Mouse (Mus musculus) urinary bladder, postnatal 14 days (tissue): Measurements from ENCODE around the gene Irx3.

Source experiments
- DNase-seq: peaks from one replicate; pipeline ENCODE4 v3.0.0; 2021; ENCODE audit warnings: low spot score

Gene Irx3

DNA sequence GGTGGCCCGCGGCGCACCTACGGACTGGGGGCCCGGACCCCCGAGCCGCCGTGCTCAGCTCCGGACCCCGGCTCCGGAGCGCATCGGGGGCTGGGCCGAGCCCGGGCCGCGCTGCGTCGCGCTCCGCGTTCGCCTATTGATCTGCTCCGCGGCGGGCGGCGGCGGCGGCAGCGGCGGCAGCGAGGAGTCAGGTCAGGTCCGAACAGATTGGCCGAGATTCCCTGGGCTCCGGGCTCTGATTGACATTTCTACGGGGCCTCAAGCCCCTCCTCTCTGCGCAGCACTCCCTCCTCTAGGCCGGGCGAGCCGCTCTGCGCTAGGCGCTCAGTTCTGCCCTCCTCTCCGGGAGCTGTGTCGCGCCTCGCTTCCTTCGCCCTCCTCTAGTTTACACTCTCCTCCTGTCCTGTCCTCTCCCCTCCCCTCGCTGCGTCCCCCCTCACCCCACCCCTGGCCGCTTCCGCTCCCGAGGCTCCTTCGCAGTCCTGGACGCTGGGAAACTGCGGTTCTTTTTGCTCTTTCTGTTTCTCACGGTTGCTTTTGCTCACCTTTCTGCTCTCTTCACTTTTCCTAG, 541 bp downstream of the Irx3 start:
- peak; percentile 47 for DNase-seq

DNA sequence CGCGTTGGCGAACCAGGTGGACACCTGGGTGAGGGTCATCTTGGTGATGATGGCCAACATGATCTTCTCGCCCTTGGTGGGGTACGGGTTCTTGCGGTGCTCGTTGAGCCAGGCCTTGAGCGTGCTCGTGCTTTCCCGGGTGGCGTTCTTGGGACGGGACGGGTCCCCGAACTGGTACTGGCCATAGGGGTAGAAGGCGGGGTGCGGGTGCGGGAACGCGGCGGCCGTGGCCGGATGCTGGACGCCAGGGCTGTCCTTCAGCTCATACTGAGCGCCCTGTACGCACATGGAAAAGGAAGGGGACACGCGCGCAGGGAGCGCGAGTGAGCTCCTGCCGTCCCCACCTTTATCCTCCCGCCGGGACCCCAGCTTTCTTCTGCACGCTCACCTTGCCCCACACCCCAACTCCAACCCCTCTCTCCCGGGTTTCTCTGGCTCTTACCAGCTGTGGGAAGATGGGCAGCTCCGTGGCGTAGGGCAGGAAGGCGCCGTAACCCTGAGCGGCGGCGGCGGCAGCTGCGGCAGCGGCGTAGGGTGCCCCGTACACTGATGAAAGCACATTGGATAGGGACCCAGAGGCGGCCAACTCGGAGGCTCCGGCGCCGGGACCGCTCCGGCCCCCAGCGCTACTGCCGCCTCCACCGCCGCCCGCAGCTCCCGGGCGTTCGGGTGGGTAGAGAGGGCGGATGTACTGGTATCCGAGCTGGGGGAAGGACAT, 1.2 kb downstream of the Irx3 start:
- DNase-seq, result no peak

DNA sequence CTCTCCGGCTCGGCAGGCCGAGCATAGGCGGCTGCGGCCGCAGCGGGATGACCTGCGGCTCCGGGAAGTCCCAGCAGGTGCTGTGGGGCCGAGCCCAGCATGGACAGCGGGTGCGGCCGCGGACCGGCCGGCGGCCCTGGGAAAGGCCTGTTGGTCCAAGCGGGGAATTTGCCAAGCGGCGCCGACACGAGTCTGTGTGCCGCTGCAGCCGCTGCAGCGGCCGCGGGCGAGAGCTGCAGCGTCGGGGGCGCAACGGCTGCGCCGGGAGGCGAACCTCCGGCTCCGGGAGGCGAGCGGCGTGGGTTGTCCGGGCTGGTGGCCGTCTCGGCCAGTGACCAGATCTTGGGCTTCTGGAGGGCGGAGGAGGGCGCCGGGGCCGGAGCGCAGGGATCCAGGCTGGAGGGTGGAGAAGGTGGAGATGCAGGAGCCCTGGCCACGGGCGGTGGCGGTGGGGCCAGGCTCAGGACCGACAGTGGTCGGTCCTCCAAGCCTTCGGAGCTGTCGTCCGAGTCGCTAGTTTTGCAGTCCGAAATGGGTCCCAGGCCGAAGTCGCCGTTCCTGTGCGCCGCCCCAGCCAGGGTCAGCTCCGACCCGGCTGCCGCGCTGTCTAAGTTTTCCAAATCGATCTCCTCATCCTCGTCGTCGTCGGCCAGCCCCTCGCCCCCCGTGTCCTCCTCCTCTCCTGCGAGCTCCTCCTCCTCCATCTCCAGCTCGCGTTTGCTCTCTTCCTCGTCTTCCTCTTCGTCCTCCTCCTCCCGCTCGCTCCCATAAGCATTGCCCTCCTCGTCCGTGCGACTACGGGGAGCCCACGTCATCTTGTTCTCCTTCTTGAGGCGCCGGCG, 2.0 kb downstream of the Irx3 start:
- no peak for DNase-seq

DNA sequence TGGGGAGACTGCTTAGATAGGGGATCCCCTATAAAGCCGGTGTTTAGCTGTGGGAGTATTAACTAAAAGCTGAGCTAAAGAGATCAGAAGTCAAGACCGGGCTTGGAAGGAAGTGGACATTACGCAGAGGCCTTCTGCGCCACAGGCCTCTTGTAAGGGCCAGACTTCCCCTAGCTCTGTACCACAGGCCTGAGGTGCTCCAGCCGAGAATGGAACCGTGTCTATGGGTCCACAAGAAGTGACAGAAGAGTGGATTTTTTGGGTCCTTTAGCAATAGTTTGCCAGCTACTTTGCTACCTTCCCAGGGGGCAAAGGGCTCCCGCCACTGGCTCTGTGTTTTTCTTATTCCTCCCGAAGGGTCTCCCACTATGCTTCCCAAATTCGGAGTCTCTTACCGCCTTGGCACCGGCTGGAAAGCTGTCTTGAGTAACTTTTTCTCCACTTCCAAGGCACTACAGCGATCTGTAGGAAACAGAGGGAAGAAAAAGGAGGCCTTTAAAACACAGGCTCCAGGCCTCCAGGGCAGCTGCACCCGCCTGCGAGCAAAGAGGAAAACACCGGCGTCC, 2.8 kb downstream of the Irx3 start:
- DNase-seq, result no peak

DNA sequence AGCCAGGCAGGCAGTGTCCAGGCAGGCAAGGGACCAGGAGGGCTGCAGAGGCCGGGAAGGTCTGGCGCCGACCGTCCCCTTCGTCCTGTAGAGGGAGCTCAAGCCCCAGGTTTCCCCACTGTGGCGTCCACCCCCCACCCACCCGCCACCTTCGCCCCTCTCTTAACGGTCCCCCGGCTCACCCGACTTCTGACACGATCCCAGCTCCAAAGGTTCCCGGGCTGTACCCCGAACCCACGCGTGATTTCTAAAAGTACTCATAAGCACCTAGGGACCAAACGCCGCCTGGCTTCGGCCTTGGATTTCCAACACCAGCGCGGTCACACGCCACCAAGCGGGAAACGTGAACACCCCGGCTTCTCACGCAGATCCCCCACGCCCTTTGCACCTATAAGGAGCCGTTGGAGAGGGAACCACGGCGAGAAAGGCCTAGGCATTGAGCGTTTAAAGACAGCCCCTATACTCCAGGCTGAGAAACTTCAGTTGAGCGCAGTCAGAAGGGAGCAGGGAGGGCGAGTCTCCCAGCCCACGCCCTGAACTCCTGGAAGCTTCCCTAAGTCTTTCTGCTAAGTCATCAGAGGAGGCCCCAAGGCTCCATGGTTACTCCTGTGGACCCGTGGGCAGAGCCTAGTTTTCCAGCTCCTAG, 4.1 kb downstream of the Irx3 start:
- peak; percentile 47 for DNase-seq

DNA sequence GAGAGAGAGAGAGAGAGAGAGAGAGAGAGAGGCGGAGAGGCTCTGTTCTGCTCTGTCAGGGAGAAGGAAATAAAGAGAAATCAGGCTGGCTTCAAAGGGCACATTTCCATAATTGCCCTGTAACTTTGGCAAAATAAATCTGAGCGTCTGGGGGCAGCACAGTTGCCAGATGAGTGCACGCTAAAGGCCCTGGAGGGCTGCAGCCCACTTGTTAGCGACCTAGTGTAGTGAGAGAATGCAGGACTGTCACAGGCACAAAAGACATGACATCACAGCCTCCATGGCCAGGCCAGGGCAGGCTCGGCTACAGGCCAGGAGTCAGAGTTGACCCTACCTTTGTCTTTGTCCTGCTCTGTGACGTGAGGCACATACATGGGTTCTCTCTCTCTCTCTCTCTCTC, 8.0 kb downstream of the Irx3 start:
- no peak for DNase-seq

DNA sequence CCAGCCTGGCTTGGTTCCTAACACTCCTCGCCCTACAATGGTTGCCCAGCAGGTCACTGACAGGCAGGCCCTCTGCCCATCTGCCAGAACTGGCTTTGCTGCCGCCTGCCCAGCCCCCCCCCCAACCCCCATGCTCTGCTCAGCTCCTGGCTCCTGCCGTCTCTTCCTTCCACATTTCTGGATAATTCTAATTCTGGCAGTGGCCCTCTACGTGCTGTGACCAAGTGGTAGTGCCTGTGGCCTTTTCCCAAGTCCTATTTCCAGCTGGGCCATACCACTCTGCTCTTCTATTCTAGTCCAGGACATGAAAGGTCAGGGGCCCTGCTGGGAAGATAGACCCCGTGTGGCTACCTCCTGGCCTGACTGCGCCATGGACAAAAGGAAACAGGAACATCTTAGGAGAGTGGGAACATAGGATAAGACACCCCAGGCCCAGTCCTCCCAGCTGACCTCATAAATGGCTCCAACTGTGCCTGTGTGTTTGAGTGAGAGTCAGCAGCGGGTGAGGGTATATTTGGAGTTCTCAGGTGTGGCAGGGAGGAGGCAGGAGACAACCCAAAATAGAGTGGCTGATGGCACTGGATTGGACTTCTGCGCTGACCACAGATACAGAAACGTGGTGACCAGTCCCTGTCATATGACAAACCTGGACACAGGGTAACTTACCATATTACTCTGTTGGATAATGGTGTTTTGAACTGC, 14.5 kb downstream of the Irx3 start:
- no peak for DNase-seq

DNA sequence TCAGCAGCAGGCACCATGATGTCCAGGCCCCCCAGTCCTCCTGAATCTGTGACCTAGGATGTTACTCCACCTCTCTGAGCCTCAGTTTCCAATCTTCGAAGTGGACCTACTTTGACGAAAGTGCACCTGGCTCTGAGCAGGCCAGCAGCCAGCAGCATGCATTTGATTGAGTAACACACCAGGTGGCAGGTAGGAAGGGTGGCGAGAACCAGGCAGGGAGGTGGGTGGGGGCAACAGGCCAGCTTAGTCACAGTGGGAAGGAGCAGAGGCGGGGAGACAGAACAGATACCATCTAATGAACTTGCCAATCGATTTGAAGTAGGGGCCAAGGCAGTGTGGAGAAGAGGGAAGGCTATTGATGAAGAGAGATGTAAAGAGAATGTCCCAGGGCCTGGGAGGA, 18.9 kb downstream of the Irx3 start:
- DNase-seq, result no peak

DNA sequence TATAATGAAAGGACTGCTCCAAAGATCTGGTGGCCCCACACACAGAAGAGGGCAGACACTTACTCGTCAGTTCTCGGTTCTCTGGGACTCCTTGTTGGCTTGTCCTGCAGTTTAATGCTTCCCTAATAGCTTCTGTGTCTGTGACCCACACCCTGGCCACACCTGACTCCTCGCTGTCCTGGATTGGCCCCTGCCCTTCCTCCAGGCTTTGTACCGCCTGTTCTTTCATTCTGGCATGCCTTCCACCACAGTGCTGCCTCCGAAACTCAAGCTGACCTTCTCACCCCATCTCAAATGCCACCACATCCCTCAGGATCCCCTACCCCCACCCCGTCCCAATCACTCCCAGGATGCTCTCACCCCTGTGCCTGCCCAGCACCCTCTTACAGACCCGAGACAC, 19.7 kb downstream of the Irx3 start:
- no peak for DNase-seq

DNA sequence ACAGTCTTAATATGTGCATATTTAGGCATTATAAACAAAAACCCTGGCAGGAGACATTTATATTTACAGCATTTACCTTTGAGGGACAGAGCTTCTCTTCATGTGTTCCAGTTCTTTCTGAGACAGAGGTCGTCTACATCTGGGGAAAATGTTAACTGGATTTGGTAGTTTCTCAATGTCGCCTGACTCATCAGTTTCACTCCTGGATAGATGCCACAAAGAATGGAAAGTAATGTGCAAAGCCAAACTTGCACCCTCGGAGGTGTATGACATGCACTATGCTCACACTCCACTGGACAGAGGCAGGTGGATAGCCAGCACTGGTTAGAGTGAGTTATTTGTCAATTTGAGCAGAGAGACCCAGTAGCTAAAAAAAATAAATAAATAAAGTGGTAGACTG, 21.2 kb downstream of the Irx3 start:
- no peak for DNase-seq

DNA sequence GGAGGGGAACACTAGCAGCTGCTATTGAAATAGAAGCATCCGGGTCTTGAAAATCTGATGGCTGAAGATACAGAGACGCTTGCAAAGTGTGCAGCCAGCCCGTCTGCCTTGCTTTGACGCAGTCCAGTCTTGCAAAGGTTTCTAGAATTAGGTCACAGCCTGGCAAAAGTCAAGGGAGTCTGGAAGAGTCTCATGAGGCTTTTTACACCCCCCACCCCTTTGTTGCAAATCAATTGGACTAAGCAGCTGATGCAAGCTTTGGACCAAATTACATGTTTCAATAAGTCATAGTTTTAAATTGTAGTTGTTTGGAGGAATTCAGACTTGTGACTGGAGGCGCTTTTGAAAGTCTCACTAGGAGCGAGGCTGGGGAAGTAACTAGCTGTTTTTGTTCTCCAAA, 33.0 kb downstream of the Irx3 start:
- no peak for DNase-seq

DNA sequence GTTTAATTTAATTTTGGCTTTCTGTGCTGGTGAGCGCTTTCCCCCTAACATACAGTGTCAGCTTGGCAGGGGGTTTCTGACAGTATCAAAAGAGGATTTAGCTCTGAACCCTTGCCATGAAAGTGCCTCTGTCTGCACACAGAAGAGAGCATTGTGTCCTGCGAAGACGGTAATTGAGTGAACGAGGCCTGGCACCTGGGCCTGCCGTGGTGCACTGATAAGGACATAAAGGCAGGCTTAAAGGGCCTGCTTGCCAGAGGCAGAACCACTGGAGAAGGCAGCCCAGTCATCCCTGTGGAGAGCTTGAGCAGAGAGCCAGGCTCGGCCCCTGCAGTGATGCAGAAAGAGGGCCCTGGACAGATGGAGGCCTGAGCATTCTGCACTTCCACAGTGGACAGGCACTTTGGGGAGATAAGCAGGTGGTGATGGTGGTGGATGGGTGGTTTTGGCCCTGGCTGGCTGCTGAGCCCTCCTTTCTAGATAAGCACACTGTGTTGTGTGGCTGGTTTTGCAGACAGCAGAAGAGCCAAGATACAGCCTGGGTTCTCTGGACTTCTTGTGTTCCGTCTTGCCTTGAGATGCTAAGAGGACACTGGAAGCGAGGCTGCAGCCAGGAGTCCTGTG, 36.3 kb downstream of the Irx3 start:
- no peak for DNase-seq

DNA sequence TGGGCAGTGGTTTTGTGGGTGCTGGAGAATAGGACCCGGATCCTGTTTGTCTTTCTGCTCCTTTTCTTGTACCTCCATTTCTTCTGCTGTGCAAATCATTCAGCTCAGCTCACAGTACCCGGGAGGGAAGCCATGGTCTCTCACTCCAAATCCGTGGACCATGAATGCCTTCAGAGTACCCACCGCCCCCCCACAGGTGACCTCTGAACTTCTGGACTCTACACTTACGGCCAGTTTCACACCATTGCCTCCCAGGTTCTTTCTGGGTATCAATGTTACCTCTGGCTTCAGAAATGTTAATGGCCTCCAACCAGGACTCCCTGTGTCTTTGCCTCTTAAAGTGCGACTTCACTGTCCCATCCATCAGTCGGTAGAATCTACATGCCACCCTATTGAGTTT, 46.3 kb downstream of the Irx3 start:
- no peak for DNase-seq

DNA sequence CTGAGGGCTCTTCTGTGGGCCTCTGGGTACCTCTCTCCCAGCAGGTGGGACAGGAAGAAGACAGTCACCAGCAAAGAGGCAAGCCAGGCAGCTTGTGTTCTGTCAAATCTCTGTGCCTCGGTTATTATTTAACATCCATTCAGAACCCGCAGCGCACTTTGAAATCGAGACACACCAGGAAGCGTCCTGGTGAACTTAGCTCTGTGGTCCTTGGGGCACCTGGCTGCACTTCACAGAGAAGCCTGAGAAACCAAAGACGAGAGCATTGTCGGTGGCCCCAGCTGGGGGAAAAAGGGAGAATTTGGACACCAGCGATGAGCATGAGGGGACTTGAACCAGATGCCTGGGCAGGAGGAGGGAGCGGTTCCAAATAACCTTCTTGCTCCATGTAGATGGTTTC, 46.8 kb downstream of the Irx3 start:
- DNase-seq, result no peak

DNA sequence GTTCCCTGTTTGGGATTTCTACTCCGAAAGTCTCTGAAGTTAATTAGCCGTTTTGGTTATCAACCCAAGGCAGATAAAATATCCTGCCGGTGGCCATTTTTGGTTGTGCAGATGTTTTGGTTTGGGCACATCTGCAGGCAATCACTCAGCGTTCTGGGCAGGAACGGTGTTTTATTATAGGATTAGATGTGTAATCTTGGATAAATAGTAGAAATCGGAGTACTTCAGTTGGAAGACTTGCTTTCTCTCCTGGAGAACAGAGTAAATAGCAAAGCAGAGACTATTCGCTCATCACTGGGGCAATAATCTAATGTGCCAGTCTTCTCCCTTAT, 51.1 kb downstream of the Irx3 start:
- DNase-seq, result no peak

DNA sequence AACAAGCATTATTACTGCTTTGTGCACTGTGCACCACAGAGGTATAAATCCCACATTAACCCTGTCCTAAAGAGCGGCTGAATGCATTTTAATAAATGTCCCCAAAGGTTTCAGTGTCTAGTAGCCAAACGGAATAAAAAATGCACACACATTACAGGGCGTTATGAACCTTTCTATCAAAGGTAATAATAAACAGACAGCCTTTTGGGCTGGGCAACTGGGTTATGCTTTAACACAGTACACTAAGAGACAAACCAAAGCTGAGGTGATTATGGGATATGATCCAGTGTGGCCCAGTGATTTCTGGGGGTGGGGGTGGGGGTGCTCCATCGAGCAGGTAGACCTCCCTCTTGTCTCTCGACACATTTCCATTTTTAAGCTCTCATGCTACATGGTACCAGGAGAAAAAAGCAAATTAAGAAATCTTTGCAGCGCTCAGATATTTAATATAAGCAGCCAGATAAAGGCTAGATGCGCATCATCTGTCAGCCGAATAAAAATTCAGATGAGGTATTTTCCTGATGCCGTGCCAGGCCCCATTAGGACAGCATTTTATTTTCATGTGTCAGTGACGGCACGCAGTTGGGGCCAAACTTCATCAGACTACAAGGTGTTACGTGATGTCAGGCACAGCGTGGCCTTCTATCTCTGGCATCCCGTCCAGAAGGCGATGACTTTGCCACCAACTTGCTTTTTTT, 51.6 kb downstream of the Irx3 start:
- no peak for DNase-seq

DNA sequence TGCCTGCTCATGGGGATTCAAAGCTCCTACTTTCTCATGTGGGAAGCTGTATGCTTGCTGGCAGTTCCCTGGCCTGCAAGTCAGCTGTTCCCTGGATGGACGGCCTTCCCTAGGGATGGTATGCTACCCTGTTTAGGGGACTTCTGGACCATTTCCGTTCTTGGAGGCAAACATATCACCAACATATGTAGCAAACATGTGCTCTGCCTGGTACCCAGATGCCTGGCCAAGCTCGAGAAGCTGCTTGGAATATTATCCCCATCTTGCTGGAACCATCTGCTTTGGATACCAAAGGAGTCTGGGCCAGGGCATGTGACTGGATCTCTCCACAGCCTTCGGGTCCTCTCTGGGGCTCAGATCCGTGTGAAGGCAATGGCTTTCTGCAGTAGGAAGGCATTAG, 52.5 kb downstream of the Irx3 start:
- DNase-seq, result no peak
